Mouse (Mus musculus): ENCODE data around the gene Cd3eap.

- TF ChIP-seq CTCF (IDR thresholded peaks at IDR 0.05; ENCODE audit: insufficient read depth, low read length) (no peak), POLR2A (IDR thresholded peaks at IDR 0.05; ENCODE audit: borderline replicate concordance, extremely low read depth, low read depth, low read length) (no peak)
Observed at GRCm38 (mm10) chr7:19318201-19318600, 41.1 kb downstream of the Cd3eap start.
